Mouse (Mus musculus) cortical plate, adult 2 months (tissue): Measurements from ENCODE around the gene 9530053A07Rik.
A peak's percentile ranks its signal among the peaks of the same experiment; 100 is the strongest.

ENCODE experiments used
- CTCF ChIP-seq: fragments of 200-500 bp; IDR thresholded peaks from 2 replicates; pipeline ENCODE4 v1.5.1; 2011; ENCODE audit warnings: mild to moderate bottlenecking, control low read depth, low read length; ENCODE audit not compliant: insufficient read depth; ENCODE audit errors: extremely low read depth
- POLR2A ChIP-seq: fragments of 200-500 bp; IDR thresholded peaks from 2 replicates; pipeline ENCODE4 v1.6.1; 2011; ENCODE audit warnings: mild to moderate bottlenecking, low read length, control low read depth; ENCODE audit not compliant: insufficient read depth; ENCODE audit errors: extremely low read depth

DNA sequence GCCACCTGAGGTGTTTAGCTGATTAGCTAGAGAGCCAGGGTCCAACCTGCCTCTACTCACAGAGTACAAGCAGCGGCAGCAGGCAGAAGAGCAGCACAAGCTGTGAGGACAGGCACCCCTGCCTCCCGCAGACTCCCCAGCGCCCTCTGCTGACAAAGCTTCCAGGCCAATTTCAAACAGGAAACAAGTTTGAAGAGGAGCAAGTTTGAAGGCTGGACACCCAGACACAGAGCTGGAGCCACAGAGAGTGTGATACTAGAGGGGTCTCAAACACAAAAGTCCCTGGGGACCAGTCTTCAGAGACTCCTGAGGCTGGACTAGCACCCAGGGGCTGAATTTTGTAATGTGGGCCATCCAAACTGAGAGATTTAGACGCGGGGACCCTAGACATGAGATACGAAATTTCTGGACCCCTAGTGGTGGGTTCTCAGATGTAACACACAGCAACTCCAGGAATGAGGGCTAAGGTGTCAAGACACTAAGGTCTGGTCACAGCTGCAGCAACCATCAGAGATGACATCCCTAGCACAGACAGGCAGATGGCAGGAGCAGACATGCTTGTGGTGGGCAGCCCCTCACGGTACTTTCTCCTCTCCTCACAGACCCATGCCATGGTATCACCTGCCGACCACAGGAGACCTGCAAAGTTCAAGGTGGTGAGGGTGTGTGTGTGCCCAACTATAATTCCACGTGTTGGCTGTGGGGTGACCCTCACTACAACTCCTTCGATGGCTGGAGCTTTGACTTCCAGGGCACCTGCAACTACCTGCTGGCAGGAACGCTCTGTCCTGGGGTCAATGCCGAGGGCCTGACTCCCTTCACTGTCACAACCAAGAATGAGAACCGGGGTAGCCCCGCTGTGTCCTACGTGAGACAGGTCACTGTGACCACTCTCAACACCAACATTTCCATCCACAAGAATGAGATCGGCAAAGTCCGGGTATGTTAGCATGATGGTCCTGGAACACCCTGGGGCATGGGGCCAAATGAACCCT is 28.4 kb upstream of the 9530053A07Rik start:
- no peak for TF ChIP-seq POLR2A
- peak; percentile 33; the same call in 1 of the 2 replicates for TF ChIP-seq CTCF
